Mouse (Mus musculus): ENCODE results near the gene Rnf26. TPM values are rescaled to one million over a fixed set of nuclear protein-coding genes. Genes with fewer than 3 reads are reported as not detected.

Gene Rnf26
- polyA plus RNA-seq, 1 experiment from 2014 or later = 69.9 TPM

DNA sequence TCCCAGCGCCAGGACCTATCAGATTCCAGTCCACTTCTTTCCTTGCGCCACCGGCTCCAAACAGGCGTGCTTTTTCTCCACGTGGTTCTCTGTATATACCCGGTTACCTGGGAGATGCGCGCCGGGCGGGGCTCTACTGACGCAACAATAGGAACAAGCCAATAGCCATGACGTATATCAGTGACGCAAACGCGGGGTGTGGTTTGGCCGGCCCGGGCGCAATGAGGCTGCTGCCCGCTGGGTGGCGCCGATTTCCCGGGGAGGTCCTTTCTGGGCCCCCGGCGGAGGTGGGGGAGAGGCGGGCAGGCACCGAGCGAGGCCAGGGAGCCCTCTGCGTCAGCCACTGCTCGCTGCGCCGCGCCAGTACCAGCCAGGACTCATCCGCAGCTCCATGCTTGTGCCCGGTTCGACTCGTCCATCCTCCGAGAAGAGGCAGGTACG, 46.5 kb downstream of the Rnf26 start, which contains the start of gene Usp2:
TSS of gene Usp2 (plus strand) at position 237 of the 441 bp plus-strand sequence.
- H3K4me2 ChIP-seq = peak within 1 kb of the TSS; percentile 87
- peak within 1 kb of the TSS; percentile 48 for H3K4me3 ChIP-seq (replicated peaks)
- peak within 1 kb of the TSS; percentile 45; the same call in 1 of the 2 replicates for H3K9ac ChIP-seq
- H3K4me1 ChIP-seq = peaks cover 30% of the 10 kb centered on the region
- no peaks in the 10 kb centered on the region for H3K9me3 ChIP-seq
- under 1% methylated on average over 38 of the region's 38 CpGs for WGBS
- ATAC-seq (ENCODE audit: low FRiP score) = peak; percentile 98
- H3K27ac ChIP-seq = no peak within 1 kb of the TSS
- peaks cover 7% of the 10 kb centered on the region for H3K27me3 ChIP-seq
- no peaks in the 10 kb centered on the region for H3K36me3 ChIP-seq (replicated peaks)

DNA sequence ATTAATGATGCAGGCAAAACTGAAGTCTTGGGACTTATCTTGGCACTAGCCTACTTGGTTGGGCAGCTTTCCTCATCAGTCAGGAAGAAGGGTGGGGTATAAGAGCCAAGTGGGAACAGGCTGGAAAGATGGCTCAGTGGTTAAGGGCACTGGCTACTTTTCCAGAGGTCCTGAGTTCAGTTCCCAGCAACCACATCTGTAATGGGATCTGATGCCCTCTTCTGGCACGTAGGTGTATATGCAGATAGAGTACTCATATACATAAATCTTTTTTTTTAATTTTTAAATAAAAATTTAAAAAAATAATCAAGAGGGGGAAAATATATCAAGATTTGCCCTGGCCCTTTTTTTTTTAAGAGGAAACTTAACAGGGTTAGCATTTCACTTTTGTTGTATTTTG, 48.1 kb downstream of the Rnf26 start:
- ATAC-seq (ENCODE audit: low FRiP score) = no peak
- Histone ChIP-seq H3K27ac (no peak overlapping the region), H3K36me3 (replicated peaks) (no peaks in the 10 kb centered on the region), H3K4me1 (peaks cover 14% of the 10 kb centered on the region), H3K4me2 (no peak overlapping the region), H3K4me3 (replicated peaks) (no peak overlapping the region), H3K27me3 (peaks cover 6% of the 10 kb centered on the region), H3K9me3 (no peaks in the 10 kb centered on the region), H3K9ac (no peak overlapping the region)
- WGBS = 42% methylated on average over 1 of the region's 1 CpGs

DNA sequence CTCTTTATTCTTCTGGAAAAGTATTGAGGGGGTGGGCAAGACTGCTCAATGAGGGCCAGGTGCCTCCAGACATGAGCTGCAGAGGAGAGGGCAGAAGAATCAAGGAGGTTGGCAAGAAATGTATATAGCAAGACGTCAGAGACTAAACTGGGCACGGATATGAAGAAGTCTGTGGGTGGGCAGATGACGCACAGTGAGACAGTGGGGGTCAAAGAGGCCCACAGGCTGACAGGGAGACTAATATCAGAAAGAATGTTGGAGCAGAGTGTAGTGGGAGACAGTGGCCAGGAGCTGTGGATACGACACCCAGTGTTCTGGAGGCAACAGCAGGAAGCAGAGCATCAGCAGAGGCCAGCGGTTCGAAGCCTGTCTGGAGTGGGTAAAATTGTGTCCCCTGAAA, 54.7 kb downstream of the Rnf26 start:
- WGBS = 89% methylated on average over 6 of the region's 6 CpGs
- no peak for ATAC-seq (ENCODE audit: low FRiP score)
- 0 out of 2 replicates have a peak, but pooled peaks cover 3% of the 10 kb centered on the region for H3K9me3 ChIP-seq
- no peaks in the 10 kb centered on the region for H3K4me1 ChIP-seq
- H3K27ac ChIP-seq = no peak overlapping the region
- H3K4me2 ChIP-seq = no peak overlapping the region
- H3K36me3 ChIP-seq (replicated peaks) = no peaks in the 10 kb centered on the region
- 0 out of 2 replicates have a peak, but pooled peaks cover 16% of the 10 kb centered on the region for H3K27me3 ChIP-seq
- H3K4me3 ChIP-seq (replicated peaks) = no peak overlapping the region
- no peak overlapping the region for H3K9ac ChIP-seq

DNA sequence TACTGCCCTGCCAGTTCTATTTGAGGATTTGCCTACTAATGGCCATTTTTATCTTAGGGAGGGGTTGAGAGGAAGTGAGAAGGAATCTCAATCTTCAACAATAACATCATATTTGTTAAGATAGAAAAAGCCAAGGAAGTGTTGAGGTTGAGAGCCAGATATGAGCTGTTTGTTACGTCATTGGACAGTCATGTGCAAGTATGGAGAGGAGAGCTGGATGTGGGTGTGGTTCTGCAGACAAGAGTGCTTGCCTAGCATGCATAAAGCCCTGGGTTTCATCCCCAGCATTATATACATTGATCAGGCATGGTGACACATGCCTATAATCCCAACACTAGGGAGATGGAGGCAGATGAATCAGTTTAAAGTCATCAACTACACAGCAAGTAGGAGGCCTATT, 59.4 kb downstream of the Rnf26 start:
- 0 out of 2 replicates have a peak, but pooled peaks cover 9% of the 10 kb centered on the region for H3K27me3 ChIP-seq
- no peak overlapping the region for H3K9ac ChIP-seq
- no peaks in the 10 kb centered on the region for H3K4me1 ChIP-seq
- ATAC-seq (ENCODE audit: low FRiP score) = no peak
- H3K27ac ChIP-seq = no peak overlapping the region
- H3K9me3 ChIP-seq = 0 out of 2 replicates have a peak, but pooled peaks cover 3% of the 10 kb centered on the region
- no peak overlapping the region for H3K4me3 ChIP-seq (replicated peaks)
- H3K36me3 ChIP-seq (replicated peaks) = no peaks in the 10 kb centered on the region
- H3K4me2 ChIP-seq = no peak overlapping the region
- WGBS = 68% methylated on average over 1 of the region's 1 CpGs

DNA sequence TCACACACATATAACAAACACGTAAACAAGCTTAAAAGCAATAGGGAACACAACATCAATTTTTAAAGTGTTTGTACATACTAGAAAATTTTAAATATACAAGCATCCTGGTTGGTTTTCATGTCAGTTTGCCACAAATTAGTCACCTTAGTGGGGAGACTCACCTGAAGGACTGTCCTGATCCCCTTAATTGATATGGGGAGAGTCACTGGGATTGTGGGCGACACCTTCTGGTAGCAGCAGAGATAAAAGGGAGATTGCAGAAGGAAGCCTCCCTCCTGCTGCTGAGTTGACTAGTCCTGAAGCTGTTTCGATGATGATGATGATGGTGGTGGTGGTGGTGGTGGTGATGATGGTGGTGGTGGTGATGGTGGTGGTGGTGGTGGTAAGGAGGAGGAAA, 60.5 kb downstream of the Rnf26 start:
- Histone ChIP-seq H3K4me2 (no peak overlapping the region), H3K9me3 (0 out of 2 replicates have a peak, but pooled peaks cover 3% of the 10 kb centered on the region), H3K36me3 (replicated peaks) (no peaks in the 10 kb centered on the region), H3K9ac (no peak overlapping the region), H3K4me3 (replicated peaks) (no peak overlapping the region), H3K4me1 (no peaks in the 10 kb centered on the region), H3K27ac (no peak overlapping the region), H3K27me3 (no peaks in the 10 kb centered on the region)
- WGBS = 59% methylated on average over 3 of the region's 3 CpGs
- ATAC-seq (ENCODE audit: low FRiP score) = no peak

DNA sequence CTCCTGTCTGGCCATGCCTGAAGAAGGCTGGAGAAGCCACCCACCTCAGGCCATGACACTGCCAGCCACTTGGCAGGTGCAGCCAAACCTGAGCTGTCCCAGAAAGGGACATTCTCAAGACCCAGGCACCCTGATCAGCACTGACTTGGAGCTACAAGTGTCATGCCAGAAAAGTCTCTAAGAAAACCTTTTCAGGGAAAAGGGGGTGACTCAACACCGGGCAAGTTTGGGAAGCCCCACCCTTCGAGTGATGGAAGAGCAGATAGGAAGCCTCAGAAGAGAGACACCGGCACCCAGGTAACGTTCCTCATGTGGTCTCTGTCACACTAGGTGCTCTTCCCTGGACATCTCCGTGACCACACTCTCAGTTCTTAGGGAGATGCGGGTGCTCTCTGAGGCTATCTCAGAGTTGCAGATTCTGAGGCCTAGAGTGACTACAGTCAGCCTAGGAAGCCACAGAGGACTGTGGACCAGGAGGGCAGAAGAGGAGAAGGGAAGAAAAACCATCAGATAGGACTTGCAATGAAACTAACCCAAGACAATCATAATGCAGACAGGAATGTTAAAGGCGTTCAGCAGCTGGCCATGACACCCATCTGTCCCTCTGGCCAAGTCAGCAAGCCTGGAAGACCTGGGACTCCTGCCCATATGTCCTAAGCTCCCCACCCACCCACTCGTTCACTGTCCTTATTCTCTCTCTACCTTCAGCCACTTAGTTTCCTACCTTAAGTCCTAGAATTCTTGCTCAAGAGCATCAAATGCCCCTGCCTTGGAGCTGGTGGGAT, 63.7 kb downstream of the Rnf26 start:
- Histone ChIP-seq H3K36me3 (replicated peaks) (no peaks in the 10 kb centered on the region), H3K4me2 (no peak overlapping the region), H3K9me3 (no peaks in the 10 kb centered on the region), H3K27ac (no peak overlapping the region), H3K9ac (no peak overlapping the region), H3K4me1 (no peaks in the 10 kb centered on the region), H3K27me3 (peaks cover 27% of the 10 kb centered on the region), H3K4me3 (replicated peaks) (no peak overlapping the region)
- 87% methylated on average over 8 of the region's 8 CpGs for WGBS
- no peak for ATAC-seq (ENCODE audit: low FRiP score)

DNA sequence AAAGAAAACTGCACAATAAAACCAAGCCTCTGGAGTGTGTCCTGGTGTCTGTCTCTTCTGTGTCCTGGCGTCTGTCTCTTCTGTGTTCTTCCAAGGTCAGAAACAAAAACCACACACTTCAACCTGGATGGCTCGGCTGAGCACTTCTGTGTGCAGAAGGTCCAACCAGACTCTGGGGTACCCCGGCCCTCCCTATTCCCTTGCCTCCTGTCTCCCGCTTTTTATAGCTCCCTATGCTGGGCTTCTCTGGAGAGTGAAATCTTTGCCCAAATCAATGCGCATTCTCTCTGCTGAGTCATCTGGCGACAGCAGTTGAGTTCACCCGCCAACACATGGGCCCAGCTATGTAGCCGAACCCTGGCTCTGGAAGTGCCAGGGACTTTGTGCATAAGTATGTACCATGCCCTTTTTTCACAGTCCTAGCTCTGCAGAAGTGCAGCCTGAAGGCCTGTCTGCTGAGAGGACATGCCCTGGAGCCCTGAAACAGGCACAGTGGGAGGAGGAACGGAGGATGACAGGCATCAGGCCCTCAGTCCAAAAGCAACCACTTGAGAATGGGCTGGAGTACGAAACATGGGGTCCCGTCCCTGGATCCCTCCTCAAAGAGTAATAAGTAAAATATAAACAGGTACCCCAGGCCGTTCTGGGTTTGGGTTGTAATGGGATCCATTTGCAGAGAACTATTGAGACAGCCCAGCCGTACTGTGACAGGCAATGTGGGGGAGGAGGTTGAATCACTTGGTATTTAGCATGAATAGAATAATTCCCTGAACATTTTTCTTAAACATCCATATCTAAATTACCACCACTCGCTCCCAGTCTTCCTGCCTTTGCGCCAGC, 64.6 kb downstream of the Rnf26 start:
- no peaks in the 10 kb centered on the region for H3K9me3 ChIP-seq
- no peak overlapping the region for H3K4me2 ChIP-seq
- H3K4me3 ChIP-seq (replicated peaks) = no peak overlapping the region
- H3K9ac ChIP-seq = no peak overlapping the region
- ATAC-seq (ENCODE audit: low FRiP score) = no peak
- peaks cover 35% of the 10 kb centered on the region for H3K27me3 ChIP-seq
- no peak overlapping the region for H3K27ac ChIP-seq
- no peaks in the 10 kb centered on the region for H3K36me3 ChIP-seq (replicated peaks)
- WGBS = 83% methylated on average over 15 of the region's 15 CpGs
- peaks cover 3% of the 10 kb centered on the region for H3K4me1 ChIP-seq

DNA sequence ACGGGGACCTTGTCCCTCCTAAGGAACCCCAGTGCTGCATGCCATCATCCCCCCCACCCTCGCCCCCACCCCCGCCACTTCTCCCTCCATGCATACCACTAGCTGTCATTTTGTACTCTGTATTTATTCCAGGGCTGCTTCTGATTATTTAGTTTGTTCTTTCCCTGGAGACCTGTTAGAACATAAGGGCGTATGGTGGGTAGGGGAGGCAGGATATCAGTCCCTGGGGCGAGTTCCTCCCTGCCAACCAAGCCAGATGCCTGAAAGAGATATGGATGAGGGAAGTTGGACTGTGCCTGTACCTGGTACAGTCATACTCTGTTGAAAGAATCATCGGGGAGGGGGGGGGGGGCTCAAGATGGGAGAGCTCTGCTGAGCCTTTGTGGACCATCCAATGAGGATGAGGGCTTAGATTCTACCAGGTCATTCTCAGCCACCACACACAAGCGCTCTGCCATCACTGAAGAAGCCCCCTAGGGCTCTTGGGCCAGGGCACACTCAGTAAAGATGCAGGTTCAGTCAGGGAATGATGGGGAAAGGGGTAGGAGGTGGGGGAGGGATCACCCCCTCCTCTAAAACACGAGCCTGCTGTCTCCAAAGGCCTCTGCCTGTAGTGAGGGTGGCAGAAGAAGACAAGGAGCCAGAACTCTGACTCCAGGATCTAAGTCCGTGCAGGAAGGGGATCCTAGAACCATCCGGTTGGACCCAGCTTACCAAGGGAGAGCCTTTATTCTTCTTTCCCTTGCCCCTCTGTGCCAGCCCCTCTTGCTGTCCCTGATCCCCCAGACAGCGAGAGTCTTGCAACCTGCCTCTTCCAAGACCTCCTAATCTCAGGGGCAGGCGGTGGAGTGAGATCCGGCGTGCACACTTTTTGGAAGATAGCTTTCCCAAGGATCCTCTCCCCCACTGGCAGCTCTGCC, 65.5 kb downstream of the Rnf26 start:
- H3K4me3 ChIP-seq (replicated peaks) = no peak overlapping the region
- no peak overlapping the region for H3K9ac ChIP-seq
- peaks cover 13% of the 10 kb centered on the region for H3K4me1 ChIP-seq
- no peak overlapping the region for H3K27ac ChIP-seq
- ATAC-seq (ENCODE audit: low FRiP score) = no peak
- WGBS = 81% methylated on average over 14 of the region's 14 CpGs
- H3K9me3 ChIP-seq = no peaks in the 10 kb centered on the region
- no peak overlapping the region for H3K4me2 ChIP-seq
- H3K27me3 ChIP-seq = peaks cover 45% of the 10 kb centered on the region
- H3K36me3 ChIP-seq (replicated peaks) = no peaks in the 10 kb centered on the region

DNA sequence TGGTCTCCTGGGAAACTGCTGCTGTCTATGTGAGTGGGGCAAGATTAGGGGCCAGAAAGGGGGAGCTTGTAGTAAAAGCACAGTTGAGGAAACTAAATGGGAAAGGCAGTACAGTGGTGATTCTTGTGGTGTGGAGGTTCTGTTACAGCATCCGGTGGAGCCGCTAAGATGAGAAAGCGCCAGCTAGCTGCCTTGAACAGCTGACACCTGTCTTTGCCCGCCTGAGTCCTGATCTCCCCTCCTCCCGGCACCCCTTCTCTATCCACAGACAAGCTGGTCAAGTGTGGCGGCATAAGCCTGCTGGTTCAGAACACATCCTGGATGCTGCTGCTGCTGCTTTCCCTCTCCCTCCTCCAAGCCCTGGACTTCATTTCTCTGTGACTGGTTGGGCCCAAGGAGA, 66.2 kb downstream of the Rnf26 start:
- no peak overlapping the region for H3K9ac ChIP-seq
- H3K4me2 ChIP-seq = no peak overlapping the region
- peaks cover 51% of the 10 kb centered on the region for H3K27me3 ChIP-seq
- H3K4me3 ChIP-seq (replicated peaks) = no peak overlapping the region
- H3K36me3 ChIP-seq (replicated peaks) = no peaks in the 10 kb centered on the region
- peaks cover 15% of the 10 kb centered on the region for H3K4me1 ChIP-seq
- WGBS = 73% methylated on average over 6 of the region's 6 CpGs
- H3K9me3 ChIP-seq = no peaks in the 10 kb centered on the region
- H3K27ac ChIP-seq = no peak overlapping the region
- ATAC-seq (ENCODE audit: low FRiP score) = no peak

DNA sequence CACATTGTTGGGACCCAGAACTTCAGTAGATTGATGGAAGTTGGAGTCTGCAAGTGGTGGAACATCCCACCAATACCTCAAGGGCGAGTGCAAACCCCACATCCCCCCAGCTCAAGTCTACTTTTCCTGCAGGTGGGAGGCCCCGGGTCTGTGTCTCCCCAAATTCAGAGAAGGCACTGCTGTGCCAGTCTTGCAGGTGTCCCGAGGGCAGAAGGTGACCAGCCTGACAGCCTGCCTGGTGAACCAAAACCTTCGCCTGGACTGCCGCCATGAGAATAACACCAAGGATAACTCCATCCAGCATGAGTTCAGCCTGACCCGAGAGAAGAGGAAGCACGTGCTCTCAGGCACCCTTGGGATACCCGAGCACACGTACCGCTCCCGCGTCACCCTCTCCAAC, 66.9 kb downstream of the Rnf26 start:
- ATAC-seq (ENCODE audit: low FRiP score) = no peak
- no peak overlapping the region for H3K4me2 ChIP-seq
- H3K36me3 ChIP-seq (replicated peaks) = no peaks in the 10 kb centered on the region
- peaks cover 57% of the 10 kb centered on the region for H3K27me3 ChIP-seq
- H3K9ac ChIP-seq = no peak overlapping the region
- no peak overlapping the region for H3K27ac ChIP-seq
- 88% methylated on average over 12 of the region's 12 CpGs for WGBS
- no peak overlapping the region for H3K4me3 ChIP-seq (replicated peaks)
- no peaks in the 10 kb centered on the region for H3K9me3 ChIP-seq
- peaks cover 15% of the 10 kb centered on the region for H3K4me1 ChIP-seq

DNA sequence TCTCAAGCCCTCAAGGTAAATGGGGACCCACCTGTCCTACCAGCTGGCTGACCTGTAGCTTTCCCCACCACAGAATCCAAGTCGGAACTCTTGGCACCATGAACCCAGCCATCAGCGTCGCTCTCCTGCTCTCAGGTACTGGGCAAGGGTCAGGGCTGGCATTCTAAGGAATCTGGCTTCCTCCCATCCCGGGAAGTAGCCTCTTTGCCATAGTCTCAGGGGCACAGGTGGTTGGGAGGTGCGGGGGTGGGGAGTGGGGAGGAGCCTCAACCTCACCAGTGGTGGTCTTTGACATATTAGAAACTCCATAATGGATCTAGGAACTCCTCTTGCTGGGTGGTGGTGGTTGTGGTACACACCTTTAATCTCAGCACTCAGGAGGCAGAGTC, 67.4 kb downstream of the Rnf26 start:
- Histone ChIP-seq H3K4me3 (replicated peaks) (no peak overlapping the region), H3K36me3 (replicated peaks) (no peaks in the 10 kb centered on the region), H3K4me1 (peaks cover 15% of the 10 kb centered on the region), H3K27ac (no peak overlapping the region), H3K4me2 (no peak overlapping the region), H3K9ac (no peak overlapping the region), H3K9me3 (no peaks in the 10 kb centered on the region), H3K27me3 (peaks cover 63% of the 10 kb centered on the region)
- 83% methylated on average over 5 of the region's 5 CpGs for WGBS
- ATAC-seq (ENCODE audit: low FRiP score) = no peak

All from forebrain, embryonic 12.5 days (tissue).